ENCODE assay signal across 8 mouse cellular contexts in the genomic region with DNA sequence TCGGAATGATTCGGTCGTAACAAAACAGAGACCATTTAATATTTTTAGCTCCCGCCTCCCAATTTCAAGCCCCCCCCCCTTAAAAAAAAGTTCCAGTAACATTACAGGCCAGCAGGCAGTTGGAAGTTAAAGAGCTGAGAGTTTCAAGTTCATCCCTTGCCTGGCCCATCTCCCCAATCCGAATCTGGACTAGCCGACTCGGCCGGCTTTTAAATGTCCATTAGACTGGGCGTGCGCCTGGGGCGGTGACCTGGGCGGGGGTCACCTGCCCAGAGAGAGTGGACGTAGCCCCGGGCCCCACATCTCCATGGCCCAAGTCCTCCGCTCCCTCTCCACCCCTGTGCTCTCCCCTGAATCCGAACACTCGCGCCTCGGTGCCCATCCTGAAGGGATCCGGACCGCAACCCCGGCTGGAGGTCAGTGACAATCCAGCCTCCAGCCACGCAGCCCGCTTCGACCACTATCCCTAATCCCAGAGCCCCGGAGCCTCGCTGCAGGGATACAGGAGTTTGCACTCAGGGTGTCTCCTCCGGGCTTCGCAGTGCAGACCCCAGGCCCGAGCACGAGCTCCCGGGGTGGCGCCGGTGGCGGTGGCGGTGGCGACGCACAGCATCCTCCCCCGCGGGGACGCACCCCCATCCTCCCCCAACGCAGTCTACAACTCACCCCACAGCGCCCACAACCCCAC. TPM values are rescaled to one million over a fixed set of nuclear protein-coding genes. Genes with fewer than 3 reads are reported as not detected.
DNase-seq lines count a peak whose midpoint lies in the region; ATAC-seq and TF ChIP-seq lines count a peak whose summit lies in the region.

No protein-coding gene starts in this region.

- H3K27me3 ChIP-seq in forebrain, embryonic 15.5 days = 0 out of 2 replicates have a peak, but pooled peaks cover 2% of the 10 kb centered on the region
- H3K27me3 ChIP-seq in hindbrain, postnatal 0 days (ENCODE audit: insufficient read depth, low read length) = no peaks in the 10 kb centered on the region
- H3K27me3 ChIP-seq in lung, postnatal 0 days (replicated peaks; ENCODE audit: insufficient read depth, low read length) = no peaks in the 10 kb centered on the region

- peak overlapping the region; percentile 98 for H3K4me2 ChIP-seq in forebrain, embryonic 15.5 days (replicated peaks)
- H3K4me2 ChIP-seq in hindbrain, postnatal 0 days (ENCODE audit: low read depth, low read length) = peak overlapping the region; percentile 100
- H3K4me2 ChIP-seq in lung, postnatal 0 days (replicated peaks; ENCODE audit: low read depth, low read length) = peak overlapping the region; percentile 81

- no peaks in the 10 kb centered on the region for H3K9me3 ChIP-seq in forebrain, embryonic 15.5 days
- H3K9me3 ChIP-seq in hindbrain, postnatal 0 days (ENCODE audit: low read length) = no peaks in the 10 kb centered on the region
- no peaks in the 10 kb centered on the region for H3K9me3 ChIP-seq in lung, postnatal 0 days (ENCODE audit: low read length)

- TF ChIP-seq CTCF in hindbrain, postnatal 0 days (IDR thresholded peaks at IDR 0.05; ENCODE audit: low read depth) = no peak
- no peak for TF ChIP-seq CTCF in lung, postnatal 0 days (IDR thresholded peaks at IDR 0.05)

- DNase-seq in cerebellum, postnatal 14 days = peak; percentile 36 to 37
- DNase-seq in cerebellum, adult 11 months = no peak
- no peak for DNase-seq in hindbrain, postnatal 0 days (ENCODE audit: low spot score)
- no peak for DNase-seq in lung, postnatal 0 days (ENCODE audit: low spot score)
- DNase-seq in ovary, postnatal 10 days (ENCODE audit: low spot score) = peak; percentile 28

- H3K27ac ChIP-seq in forebrain, embryonic 15.5 days (replicated peaks) = peak overlapping the region; percentile 69
- H3K27ac ChIP-seq in hindbrain, postnatal 0 days = peak overlapping the region; percentile 75
- peak overlapping the region; percentile 97 for H3K27ac ChIP-seq in lung, postnatal 0 days (ENCODE audit: low read length)

- no peak for TF ChIP-seq EP300 in lung, postnatal 0 days (IDR thresholded peaks at IDR 0.05)

- H3K4me1 ChIP-seq in forebrain, embryonic 15.5 days = peaks cover 19% of the 10 kb centered on the region
- no peaks in the 10 kb centered on the region for H3K4me1 ChIP-seq in hindbrain, postnatal 0 days (ENCODE audit: insufficient read depth, low read length)
- H3K4me1 ChIP-seq in lung, postnatal 0 days (ENCODE audit: insufficient read depth, low read depth, low read length) = no peaks in the 10 kb centered on the region

- peak; percentile 40 for ATAC-seq in activated CD4-positive, CD25-positive, alpha-beta regulatory T cell, adult 4 months
- peak; percentile 58 for ATAC-seq in forebrain, embryonic 15.5 days (replicated peaks)
- ATAC-seq in hindbrain, postnatal 0 days = peak; percentile 41
- peak; percentile 8; the same call in 1 of the 2 replicates for ATAC-seq in lung, postnatal 0 days
- ATAC-seq in erythroid progenitor cell, adult 5-6 weeks (replicated peaks; ENCODE audit: low FRiP score, poor library complexity, severe bottlenecking) = no peak

- peak overlapping the region; percentile 63 for H3K9ac ChIP-seq in forebrain, embryonic 15.5 days (replicated peaks)
- peak overlapping the region; percentile 63 for H3K9ac ChIP-seq in hindbrain, postnatal 0 days (replicated peaks; ENCODE audit: low read length)
- H3K9ac ChIP-seq in lung, postnatal 0 days (replicated peaks; ENCODE audit: low read depth) = peak overlapping the region; percentile 89

- peak overlapping the region; percentile 59 for H3K4me3 ChIP-seq in forebrain, embryonic 15.5 days
- H3K4me3 ChIP-seq in hindbrain, postnatal 0 days (ENCODE audit: low read length) = peak overlapping the region; percentile 62
- peak overlapping the region; percentile 72 for H3K4me3 ChIP-seq in lung, postnatal 0 days (ENCODE audit: low read depth, low read length)

- WGBS in forebrain, embryonic 15.5 days = under 1% methylated on average over 43 of the region's 43 CpGs
- WGBS in hindbrain, postnatal 0 days = under 1% methylated on average over 43 of the region's 43 CpGs
- under 1% methylated on average over 35 of the region's 43 CpGs for WGBS in lung, postnatal 0 days

- H3K36me3 ChIP-seq in forebrain, embryonic 15.5 days = no peaks in the 10 kb centered on the region
- no peaks in the 10 kb centered on the region for H3K36me3 ChIP-seq in hindbrain, postnatal 0 days (ENCODE audit: insufficient read depth, low read length)
- no peaks in the 10 kb centered on the region for H3K36me3 ChIP-seq in lung, postnatal 0 days (ENCODE audit: insufficient read depth, low read length)

RNA-seq across cellular contexts. Expression of gene Elk3, which starts 0.9 kb away (rescaled TPM):
- polyA plus RNA-seq in activated CD4-positive, CD25-positive, alpha-beta regulatory T cell, adult 4 months (2017; shearing (Covaris generic)) = 10 to 100 TPM; 30.4 to 37.0 TPM
- polyA plus RNA-seq in forebrain, embryonic 15.5 days (2015; fragmentation: Nextera tagmentation; extraction: Ambion mirVana) = 6.2 and 7.9 TPM in 2 replicates
- total RNA-seq in hindbrain, postnatal 0 days (2014; rRNA removed) = 7.6 and 9.5 TPM in 2 replicates
- polyA plus RNA-seq in hindbrain, postnatal 0 days (2015; fragmentation: Nextera tagmentation; extraction: Ambion mirVana) = 6.2 and 7.1 TPM in 2 replicates
- polyA plus RNA-seq in lung, postnatal 0 days (2015; fragmentation: Nextera tagmentation; extraction: Ambion mirVana) = 56.0 and 61.5 TPM in 2 replicates
- total RNA-seq in erythroid progenitor cell, adult 5-6 weeks (2015; ENCODE audit: low replicate concordance) = 3.2 and 5.0 TPM in 2 replicates
- 3.5 and 3.9 TPM in 2 replicates for total RNA-seq in erythroid progenitor cell, adult 5-6 weeks (2017; ENCODE audit: low replicate concordance)

Comparison
In these comparisons a context has a peak if more than half of its experiments do, and no peak if none do; other contexts are left out.
1. DNase-seq: peak in cerebellum, postnatal 14 days (2 of 2) and ovary, postnatal 10 days (single experiment); none in cerebellum, adult 11 months (single experiment), hindbrain, postnatal 0 days (single experiment) and lung, postnatal 0 days (single experiment).
2. Peak in every context shown above with its lines, with median percentiles within 50 percentile points of each other: H3K27ac ChIP-seq, H3K4me2 ChIP-seq, H3K4me3 ChIP-seq and H3K9ac ChIP-seq.